Comparison of ENCODE assay signal across 14 mouse cellular contexts in the genomic region with DNA sequence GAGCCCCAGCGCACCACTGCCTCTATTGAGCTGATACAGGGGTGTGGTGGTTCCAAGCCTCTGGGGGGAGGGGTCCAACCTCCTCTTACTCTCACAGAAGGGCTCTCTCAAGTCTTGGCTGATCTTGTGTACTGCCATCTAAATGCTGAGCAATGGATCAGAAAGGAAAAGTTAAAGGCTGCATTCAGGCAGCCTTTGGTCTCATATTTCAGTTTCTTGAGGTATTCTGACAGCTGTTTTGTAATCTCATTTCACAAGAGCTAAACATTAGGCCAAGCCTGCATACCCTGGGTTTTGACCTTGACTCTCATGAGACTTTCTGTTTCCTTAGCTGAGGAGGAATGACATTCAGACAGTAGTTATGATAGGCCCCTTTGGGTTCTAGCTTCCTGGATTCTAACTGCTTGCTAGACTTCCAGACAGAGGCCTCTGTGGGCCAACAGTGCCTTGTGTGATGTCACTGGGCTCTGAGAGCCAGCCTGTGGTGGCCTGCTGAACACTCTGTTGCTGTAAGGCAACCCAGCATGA. TPM values are rescaled to one million over a fixed set of nuclear protein-coding genes. Genes with fewer than 3 reads are reported as not detected.
DNase-seq lines count a peak whose midpoint lies in the region; ATAC-seq and TF ChIP-seq lines count a peak whose summit lies in the region.
"Had no signal": no experiment of that assay in that cellular context is flagged by ENCODE, and none has a peak within 500 bp of the region (broad histone marks: within the 10 kb centered on the region; RNA-seq: fewer than 3 reads in every experiment).

A gene (plus strand): TSS at position 457 of the 528 bp plus-strand sequence.

- H3K36me3 ChIP-seq in heart, embryonic 10.5 days: no peaks in the 10 kb centered on the region
- H3K36me3 ChIP-seq in limb, embryonic 14.5 days (ENCODE audit: control insufficient read depth, insufficient read depth, low read length): no peaks in the 10 kb centered on the region
- no peaks in the 10 kb centered on the region for H3K36me3 ChIP-seq in hindbrain, embryonic 16.5 days (ENCODE audit: control insufficient read depth, insufficient read depth, low read length)
- H3K36me3 ChIP-seq: forebrain, embryonic 15.5 days; lung, embryonic 15.5 days had no signal

- no peak within 1 kb of the TSS for H3K4me2 ChIP-seq in limb, embryonic 14.5 days (replicated peaks; ENCODE audit: low read depth, low read length, severe bottlenecking)
- no peak within 1 kb of the TSS for H3K4me2 ChIP-seq in hindbrain, embryonic 16.5 days (ENCODE audit: low read length)
- H3K4me2 ChIP-seq: forebrain, embryonic 15.5 days; lung, embryonic 15.5 days had no signal

- no peak for TF ChIP-seq POLR2A in limb, embryonic 14.5 days (IDR thresholded peaks at IDR 0.05; ENCODE audit: borderline replicate concordance, extremely low read depth, insufficient read depth, insufficient read length)

- intact Hi-C loops in heart, postnatal 10 days (cut with DNase I): no loop called here

- no peak within 1 kb of the TSS for H3K9ac ChIP-seq in limb, embryonic 14.5 days (ENCODE audit: low read depth, low read length, severe bottlenecking)
- H3K9ac ChIP-seq in hindbrain, embryonic 16.5 days (ENCODE audit: low read depth, low read length): no peak within 1 kb of the TSS
- H3K9ac ChIP-seq: forebrain, embryonic 15.5 days; lung, embryonic 15.5 days had no signal

- no peaks in the 10 kb centered on the region for H3K4me1 ChIP-seq in heart, embryonic 10.5 days
- no peaks in the 10 kb centered on the region for H3K4me1 ChIP-seq in limb, embryonic 14.5 days (ENCODE audit: control insufficient read depth, insufficient read depth, low read length)
- no peaks in the 10 kb centered on the region for H3K4me1 ChIP-seq in hindbrain, embryonic 16.5 days (ENCODE audit: control insufficient read depth, insufficient read depth, low read depth, low read length)
- H3K4me1 ChIP-seq: forebrain, embryonic 15.5 days; lung, embryonic 15.5 days had no signal

- no peaks in the 10 kb centered on the region for H3K9me3 ChIP-seq in heart, embryonic 10.5 days
- no peaks in the 10 kb centered on the region for H3K9me3 ChIP-seq in limb, embryonic 14.5 days (ENCODE audit: control insufficient read depth, low read length)
- 0 out of 2 replicates have a peak, but pooled peaks cover 3% of the 10 kb centered on the region for H3K9me3 ChIP-seq in hindbrain, embryonic 16.5 days (ENCODE audit: control insufficient read depth, low read length)
- H3K9me3 ChIP-seq: forebrain, embryonic 15.5 days; lung, embryonic 15.5 days had no signal

- DNase-seq in heart, embryonic 10.5 days (ENCODE audit: low spot score): no peak
- no peak for DNase-seq in heart, postnatal 10 days
- DNase-seq in NIH3T3 (ENCODE audit: low read depth): peak; percentile 50
- peak; percentile 77 for DNase-seq in fibroblast of lung, adult 2 months (ENCODE audit: low read depth)
- DNase-seq in limb, embryonic 14.5 days (ENCODE audit: low spot score): peak; percentile 12
- DNase-seq in gastrocnemius, adult 8-10 months (ENCODE audit: low spot score in 2 of 2): no peak
- no peak for DNase-seq in thymus, postnatal 0 days (ENCODE audit: low spot score)
- DNase-seq: embryo, embryonic 11 days had no signal

- H3K4me3 ChIP-seq in heart, embryonic 10.5 days: no peak within 1 kb of the TSS
- no peak within 1 kb of the TSS for H3K4me3 ChIP-seq in limb, embryonic 14.5 days (replicated peaks; ENCODE audit: low read length)
- H3K4me3 ChIP-seq in hindbrain, embryonic 16.5 days (ENCODE audit: low read length): no peak within 1 kb of the TSS
- H3K4me3 ChIP-seq: forebrain, embryonic 15.5 days; lung, embryonic 15.5 days had no signal

- no peak; the same call in 1 of the 2 replicates for ATAC-seq in limb, embryonic 14.5 days (ENCODE audit: low FRiP score, low read depth)
- no peak for ATAC-seq in hindbrain, embryonic 16.5 days
- ATAC-seq: forebrain, embryonic 15.5 days; hindbrain, postnatal 0 days had no signal

- no peaks in the 10 kb centered on the region for H3K27me3 ChIP-seq in heart, embryonic 10.5 days (ENCODE audit: insufficient read depth, poor library complexity, severe bottlenecking)
- H3K27me3 ChIP-seq in limb, embryonic 14.5 days (ENCODE audit: control insufficient read depth, insufficient read depth, low read length): no peaks in the 10 kb centered on the region
- no peaks in the 10 kb centered on the region for H3K27me3 ChIP-seq in hindbrain, embryonic 16.5 days (replicated peaks; ENCODE audit: control insufficient read depth, insufficient read depth, low read length)
- H3K27me3 ChIP-seq: forebrain, embryonic 15.5 days; lung, embryonic 15.5 days had no signal

- 0 out of 2 replicates have a peak within 1 kb of the TSS, but pooled peaks have one; percentile 10 for H3K27ac ChIP-seq in heart, embryonic 10.5 days
- no peak within 1 kb of the TSS for H3K27ac ChIP-seq in limb, embryonic 14.5 days (replicated peaks; ENCODE audit: low read depth, low read length)
- no peak within 1 kb of the TSS for H3K27ac ChIP-seq in hindbrain, embryonic 16.5 days (ENCODE audit: low read depth, low read length)
- H3K27ac ChIP-seq: forebrain, embryonic 15.5 days; hindbrain, postnatal 0 days; lung, embryonic 15.5 days had no signal

- WGBS in heart, embryonic 10.5 days: 78% methylated on average over 1 of the region's 1 CpGs
- 83% methylated on average over 1 of the region's 1 CpGs for WGBS in limb, embryonic 14.5 days
- WGBS in hindbrain, embryonic 16.5 days: 88% methylated on average over 1 of the region's 1 CpGs

RNA-seq across cellular contexts. Expression of the gene that starts here (rescaled TPM):
- not detected in 2 replicates for polyA plus RNA-seq in heart, embryonic 10.5 days (2016; fragmentation: Nextera tagmentation; extraction: Ambion mirVana)
- total RNA-seq in heart, postnatal 10 days (2021): not detected
- polyA plus RNA-seq in limb, embryonic 14.5 days (2012; rRNA removed): not detected in 2 replicates
- polyA plus RNA-seq in limb, embryonic 14.5 days (2014; fragmentation: Nextera tagmentation; extraction: Ambion mirVana): not detected in 2 replicates
- total RNA-seq in gastrocnemius, adult 8-10 months (2022): not detected
- not detected in 2 replicates for polyA plus RNA-seq in hindbrain, embryonic 16.5 days (2015; fragmentation: Nextera tagmentation; extraction: Ambion mirVana)
- not detected in 2 replicates for polyA plus RNA-seq in thymus, postnatal 0 days (2015; fragmentation: Nextera tagmentation; extraction: Ambion mirVana)
- total RNA-seq: hindbrain, postnatal 0 days; left cerebral cortex, adult 8-10 months; monocyte, adult 5-6 weeks had no signal
- polyA plus RNA-seq: forebrain, embryonic 15.5 days; hindbrain, postnatal 0 days; lung, embryonic 15.5 days had no signal

Comparison
In these comparisons a context has a peak if more than half of its experiments do, and no peak if none do; other contexts are left out.
1. Peak in DNase-seq in limb, embryonic 14.5 days; RNA of the gene not detected or under 1 TPM.
2. DNase-seq: peak in NIH3T3 (single experiment) and fibroblast of lung, adult 2 months (single experiment); none in heart, embryonic 10.5 days (single experiment), heart, postnatal 10 days (0 of 2), gastrocnemius, adult 8-10 months (0 of 2) and thymus, postnatal 0 days (single experiment).